Mouse (Mus musculus): ENCODE results near the gene Cyb5r1.
"Not testable (repeated sequence)": the region's sequence is repeated elsewhere in the genome, so short reads cannot be mapped to it uniquely, and the experiment has no call there.

Cyb5r1 gene

DNA sequence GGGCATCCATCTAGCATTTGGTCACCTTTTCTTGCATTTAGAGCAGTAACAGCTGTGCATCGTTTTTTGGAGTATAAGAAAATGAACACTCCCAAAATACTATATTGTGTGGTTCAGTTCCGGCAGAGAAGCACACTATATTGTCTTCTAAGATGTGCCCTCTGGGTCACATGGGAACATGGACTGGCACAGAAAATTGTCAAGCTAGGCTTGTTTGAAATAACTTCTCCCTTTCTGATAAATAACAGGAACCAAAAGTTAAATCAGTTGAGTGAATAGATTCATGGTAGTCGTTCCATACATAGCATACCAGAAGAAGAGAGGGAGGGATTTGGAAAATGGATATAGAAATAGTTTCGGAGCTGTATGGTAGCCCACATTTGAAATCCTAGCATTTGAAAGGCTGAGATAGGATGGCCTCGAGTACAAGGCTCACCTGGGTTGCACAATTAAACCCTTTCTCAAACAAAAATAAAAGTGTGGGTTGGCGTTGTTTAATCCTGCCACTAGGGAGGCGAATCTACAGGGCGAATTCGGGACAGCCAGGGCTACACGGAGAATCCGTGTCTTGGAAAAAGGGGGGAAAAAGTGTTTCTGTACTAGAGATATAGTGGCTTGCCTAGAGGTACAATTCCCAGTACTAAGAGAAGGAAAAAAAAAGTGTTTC is 9.3 kb downstream of the Cyb5r1 start:
- no peak for DNase-seq

DNA sequence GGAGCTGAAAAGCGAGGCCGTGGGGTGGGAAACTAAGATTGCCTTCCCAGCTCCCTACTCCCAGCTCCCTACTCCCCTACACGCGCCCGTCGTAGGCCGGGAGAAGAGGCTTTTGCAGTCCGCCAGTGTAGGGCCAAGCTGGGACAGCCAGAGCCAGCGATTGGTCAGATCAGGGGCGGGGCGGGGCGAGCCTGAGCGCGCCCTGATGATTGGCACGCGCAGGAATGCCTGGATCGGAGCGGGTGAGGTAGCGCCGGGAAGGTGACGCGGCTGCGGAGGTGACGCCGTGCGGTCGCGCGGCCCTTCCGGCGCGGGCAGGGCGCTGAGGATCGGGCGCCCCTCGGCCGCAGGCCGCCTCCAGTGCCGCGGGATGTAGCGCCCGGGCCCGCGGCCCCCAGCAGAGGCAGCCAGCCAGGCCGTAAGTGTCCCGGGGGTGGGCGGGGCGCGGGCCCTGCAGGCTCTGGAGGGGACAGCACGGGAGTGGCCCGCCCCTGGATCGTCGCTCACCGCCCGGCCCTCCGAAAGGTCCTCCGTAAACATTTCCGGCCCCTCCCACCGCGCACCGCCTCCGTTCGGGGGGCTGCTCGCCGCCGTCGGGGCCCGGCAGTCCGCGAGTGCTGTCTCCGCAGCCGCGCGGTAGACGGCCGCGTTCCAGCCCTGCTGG is 9.9 kb downstream of the Cyb5r1 start, which contains the start of gene Adipor1:
Gene Adipor1, plus strand, starts transcription at position 211 of the 664 bp plus-strand sequence.
- peak; percentile 97 for DNase-seq

DNA sequence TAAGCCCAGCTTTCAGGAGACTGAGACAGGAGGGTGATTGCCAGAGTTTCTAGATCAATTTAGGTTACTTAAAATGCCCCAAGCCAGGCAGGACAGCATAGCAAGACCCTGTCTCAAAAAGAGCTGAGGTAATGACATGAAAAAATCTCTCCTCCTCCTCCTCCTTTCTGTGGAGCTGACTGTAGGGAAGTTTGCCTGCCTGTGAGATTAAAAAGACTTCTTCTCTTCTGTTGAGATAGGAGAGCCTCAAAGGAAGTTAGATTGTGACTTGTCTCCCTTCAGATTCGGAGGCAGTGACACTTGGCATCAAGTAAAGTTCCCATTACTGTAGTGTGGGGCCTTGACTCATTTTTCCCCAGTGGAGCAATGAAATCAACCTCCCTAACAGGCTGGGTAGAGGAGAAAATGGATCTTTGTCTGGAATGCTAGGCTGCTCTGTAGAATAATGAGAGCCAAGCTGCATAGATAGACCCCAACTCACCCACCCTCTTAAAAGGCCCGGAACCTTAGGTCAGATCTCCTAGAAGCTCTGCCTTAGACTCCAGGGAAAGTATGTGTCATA is 13.1 kb downstream of the Cyb5r1 start:
- DNase-seq: no peak

DNA sequence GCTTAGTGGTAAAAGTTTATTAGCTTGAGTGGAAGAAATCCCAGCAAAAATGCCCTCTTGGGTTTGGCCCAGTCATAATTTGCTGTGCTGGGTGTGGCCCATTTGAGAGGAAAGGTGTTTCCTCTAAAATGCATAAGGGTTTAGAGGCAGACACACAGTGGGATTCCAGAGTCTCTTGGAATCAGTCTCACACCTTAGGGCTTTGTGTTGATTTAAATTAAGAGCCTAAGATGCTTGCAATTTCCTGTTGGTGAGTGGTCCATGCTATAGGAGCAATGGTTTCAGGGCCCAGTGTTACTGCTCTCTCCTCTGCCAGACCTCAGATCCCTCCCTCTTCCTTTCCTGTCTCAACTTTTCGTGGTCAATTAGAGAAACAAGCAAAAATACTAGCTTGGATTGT is 13.8 kb downstream of the Cyb5r1 start:
- DNase-seq: no peak

DNA sequence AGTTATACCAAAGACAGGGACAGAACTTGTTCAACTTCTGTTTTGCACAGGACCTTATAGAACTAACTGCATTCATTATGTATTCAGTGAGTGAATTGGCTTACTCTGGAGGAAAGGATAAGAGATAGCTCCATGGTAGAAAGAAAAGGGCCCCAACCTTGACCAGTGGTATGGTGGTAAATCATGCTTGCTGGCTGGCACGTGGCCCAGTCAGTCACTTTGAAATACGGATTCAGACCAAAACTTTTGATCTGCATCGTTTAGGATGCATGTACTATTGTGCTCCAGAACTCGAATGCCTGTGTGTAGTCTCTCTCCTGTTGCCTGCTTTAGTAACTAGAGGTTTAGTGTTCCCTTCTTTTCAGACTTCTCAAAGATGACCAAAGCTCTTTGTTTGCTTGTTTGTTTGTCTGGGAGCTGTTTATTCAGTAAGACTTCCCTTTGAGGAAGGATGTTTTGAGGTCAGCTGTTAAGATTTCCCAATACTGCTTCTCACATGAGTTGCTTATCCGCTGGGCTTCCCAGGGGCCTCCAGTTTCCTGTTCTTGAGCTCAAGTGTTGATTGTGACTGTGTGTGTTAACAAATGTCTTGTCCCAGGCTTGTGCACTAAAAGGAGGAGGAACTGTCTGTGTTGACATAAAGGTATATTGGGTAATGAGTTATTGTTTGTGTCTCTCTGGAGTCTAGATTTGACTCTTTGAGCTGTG is 14.5 kb downstream of the Cyb5r1 start:
- DNase-seq: no peak

GRCm38 (mm10) chr1:134423911-134424310 is 18.6 kb downstream of the Cyb5r1 start:
- no peak for DNase-seq

- no peak for DNase-seq
Observed at GRCm38 (mm10) chr1:134426289-134426688, 20.9 kb downstream of the Cyb5r1 start.

GRCm38 (mm10) chr1:134433002-134433401 is 27.6 kb downstream of the Cyb5r1 start:
- no peak for DNase-seq

GRCm38 (mm10) chr1:134433473-134433872 is 28.1 kb downstream of the Cyb5r1 start:
- no peak for DNase-seq

GRCm38 (mm10) chr1:134435414-134435813 is 30.1 kb downstream of the Cyb5r1 start:
- DNase-seq: no peak

- DNase-seq: no peak
Observed at GRCm38 (mm10) chr1:134440437-134440836, 35.1 kb downstream of the Cyb5r1 start.

DNA sequence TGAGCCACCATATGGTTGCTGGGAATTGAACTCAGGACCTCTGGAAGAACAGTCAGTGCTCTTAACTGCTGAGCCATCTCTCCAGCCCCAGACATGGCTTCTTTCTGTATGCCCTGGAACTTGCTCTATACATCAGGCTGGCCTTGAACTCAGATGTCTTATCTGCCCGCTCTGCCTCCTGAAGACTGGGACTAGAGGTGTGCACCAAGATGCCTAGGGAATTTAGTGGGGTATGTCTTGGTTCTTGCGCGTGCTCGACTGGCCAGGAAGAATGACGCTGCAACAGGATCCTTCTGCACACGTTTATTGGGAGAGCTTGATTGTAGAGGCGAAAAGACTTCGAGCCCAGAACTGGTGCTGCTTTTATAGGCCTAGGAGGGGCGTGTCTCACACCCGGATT is 36.4 kb downstream of the Cyb5r1 start:
- not testable (repeated sequence) for DNase-seq

DNA sequence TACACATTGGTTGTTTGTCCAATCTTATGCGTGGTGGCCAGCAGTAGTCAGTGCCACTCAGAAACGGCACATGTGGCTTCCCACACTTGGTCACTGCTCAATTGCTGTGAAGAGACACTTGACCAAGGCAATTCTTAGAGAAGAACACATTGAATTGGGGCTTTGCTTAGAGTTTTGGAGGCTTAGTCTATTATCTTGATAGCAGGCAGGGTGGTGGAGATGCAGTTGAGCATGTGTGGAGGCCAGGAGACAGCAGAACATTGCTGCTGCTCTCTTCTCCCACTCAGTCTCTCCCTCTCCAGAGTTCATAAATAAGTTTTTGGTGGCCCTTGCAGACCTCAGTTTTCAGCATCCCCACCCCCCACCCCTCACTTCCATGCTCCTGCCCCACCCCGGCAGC is 37.0 kb downstream of the Cyb5r1 start:
- DNase-seq: no peak

DNA sequence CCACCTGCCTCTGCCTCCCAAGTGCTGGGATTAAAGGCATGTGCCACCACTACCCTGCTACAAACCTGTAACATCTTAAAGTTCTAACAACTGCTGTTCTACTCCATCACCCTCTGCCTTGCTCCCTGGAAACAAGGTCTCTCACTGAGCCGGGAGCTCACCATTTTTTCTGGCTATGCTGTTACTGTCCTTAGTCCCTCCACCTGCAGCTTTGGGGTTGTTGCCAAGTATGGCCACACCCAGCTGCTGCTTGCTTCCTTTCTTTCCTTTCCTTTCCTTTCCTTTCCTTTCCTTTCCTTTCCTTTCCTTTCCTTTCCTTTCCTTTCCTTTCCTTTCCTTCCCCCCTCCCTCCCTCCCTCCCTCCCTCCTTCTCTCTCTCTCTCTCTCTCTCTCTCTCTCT is 37.9 kb downstream of the Cyb5r1 start:
- not testable (repeated sequence) for DNase-seq

DNA sequence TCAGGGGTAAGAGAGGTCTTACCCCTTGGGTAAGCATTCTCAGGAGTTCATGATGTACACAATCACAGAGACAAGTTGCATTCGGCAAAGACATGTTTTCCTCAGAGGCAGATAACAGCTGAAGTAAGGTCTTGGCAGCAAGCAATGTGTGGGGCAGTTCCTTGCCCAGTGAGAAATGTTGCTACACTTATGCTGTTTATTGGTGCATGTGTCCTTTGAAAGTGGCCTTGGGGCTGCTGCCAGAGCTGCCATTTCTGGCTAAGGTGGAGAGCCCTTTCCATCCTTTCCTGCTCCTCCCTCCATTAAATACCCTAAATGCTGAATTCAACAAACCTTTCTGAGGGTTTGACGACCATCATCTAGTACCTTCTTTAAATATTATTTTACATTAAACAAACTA is 40.1 kb downstream of the Cyb5r1 start:
- no peak for DNase-seq

DNA sequence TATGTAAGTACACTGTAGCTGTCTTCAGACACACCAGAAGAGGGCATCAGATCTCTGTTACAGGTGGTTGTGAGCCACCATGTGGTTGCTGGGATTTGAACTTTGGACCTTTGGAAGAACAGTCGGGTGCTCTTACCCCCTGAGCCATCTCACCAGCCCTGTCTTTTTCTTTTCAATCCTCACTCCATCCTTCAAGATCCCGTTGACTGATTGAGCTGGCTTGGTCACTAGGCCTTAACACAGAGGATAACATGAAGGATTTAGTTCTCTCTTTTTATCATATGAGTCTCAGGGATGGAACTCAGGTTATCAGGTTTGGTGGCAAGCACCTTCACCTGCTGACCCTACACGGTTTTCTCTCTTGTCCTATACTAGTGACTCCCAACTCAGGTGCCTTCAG is 43.2 kb downstream of the Cyb5r1 start:
- DNase-seq: not testable (repeated sequence)

DNA sequence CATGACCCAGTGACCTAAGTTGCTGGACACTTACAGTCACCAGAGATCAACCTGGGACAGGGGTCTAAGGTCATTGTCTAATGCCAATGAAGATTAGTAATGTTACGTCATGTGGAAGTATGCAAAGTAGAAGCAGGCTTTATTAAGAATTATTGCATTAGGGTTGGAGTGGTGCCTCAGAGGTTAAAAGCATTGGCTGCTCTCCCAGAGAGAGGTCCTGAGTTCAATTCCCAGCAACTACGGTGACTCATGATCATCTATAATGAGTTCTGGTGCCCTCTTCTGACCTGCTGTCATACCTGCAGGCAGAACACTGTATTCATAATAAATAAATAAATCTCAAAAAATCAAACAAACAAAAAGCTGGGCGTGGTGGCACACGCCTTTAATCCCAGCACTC is 44.8 kb downstream of the Cyb5r1 start:
- no peak for DNase-seq

DNA sequence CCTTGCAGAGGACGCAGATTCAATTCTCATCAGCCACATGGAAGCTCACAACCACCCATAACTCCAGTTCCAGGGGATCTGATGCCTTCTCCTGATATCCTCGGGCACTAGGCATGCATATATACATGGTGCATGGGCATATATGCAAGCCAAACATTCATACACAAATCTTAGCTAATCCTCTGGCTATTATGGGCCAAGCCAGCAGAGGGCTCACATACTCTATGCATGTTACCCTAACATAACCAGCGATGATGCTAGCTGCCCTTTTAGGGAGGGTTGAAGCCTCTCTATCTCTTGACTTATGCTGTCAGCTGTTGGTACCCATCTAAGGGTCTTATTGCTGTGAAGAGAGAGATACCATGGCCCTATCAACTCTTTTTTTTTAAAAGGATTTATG is 45.6 kb downstream of the Cyb5r1 start:
- peak; percentile 20 for DNase-seq

- DNase-seq: peak; percentile 95
Observed at GRCm38 (mm10) chr1:134454904-134455824, 49.8 kb downstream of the Cyb5r1 start, which contains the start of gene Klhl12. TSS of gene Klhl12 (plus strand) at chr1:134455531.

- no peak for DNase-seq
Observed at GRCm38 (mm10) chr1:134456060-134456459, 50.7 kb downstream of the Cyb5r1 start.

DNA sequence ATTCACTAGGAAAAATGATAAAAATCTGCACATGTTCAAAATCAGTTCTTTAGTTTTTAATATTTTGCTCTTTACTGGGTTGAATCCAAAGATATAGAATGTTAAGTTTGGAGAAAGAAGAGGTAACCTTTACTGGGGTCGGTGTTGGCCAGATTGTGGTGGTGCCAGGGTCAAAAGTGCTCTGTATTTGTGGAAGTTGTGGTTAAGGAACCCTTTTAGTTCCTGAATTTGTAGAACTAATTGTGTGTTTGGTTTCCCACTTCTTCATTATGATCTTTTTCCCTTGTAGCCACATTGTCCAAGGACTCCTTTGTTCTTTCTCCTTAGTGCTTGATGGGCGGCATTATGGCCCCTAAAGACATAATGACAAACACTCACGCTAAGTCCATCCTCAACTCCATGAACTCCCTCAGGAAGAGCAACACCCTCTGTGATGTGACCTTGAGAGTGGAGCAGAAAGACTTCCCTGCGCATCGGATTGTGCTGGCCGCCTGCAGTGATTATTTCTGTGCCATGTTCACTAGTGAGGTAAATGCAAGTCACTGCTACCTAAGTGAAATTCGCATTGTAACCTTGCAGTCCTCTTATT is 52.9 kb downstream of the Cyb5r1 start:
- DNase-seq: no peak

All from right cerebral cortex, postnatal 25 days (tissue).